Mouse (Mus musculus) liver (tissue): ENCODE measurements around the gene Ccl27a.

Source experiments
- DNase-seq: peaks from one replicate; pipeline ENCODE4 v3.0.0-alpha.2; 2020; ENCODE audit warnings: mixed read lengths

Gene Ccl27a

DNA sequence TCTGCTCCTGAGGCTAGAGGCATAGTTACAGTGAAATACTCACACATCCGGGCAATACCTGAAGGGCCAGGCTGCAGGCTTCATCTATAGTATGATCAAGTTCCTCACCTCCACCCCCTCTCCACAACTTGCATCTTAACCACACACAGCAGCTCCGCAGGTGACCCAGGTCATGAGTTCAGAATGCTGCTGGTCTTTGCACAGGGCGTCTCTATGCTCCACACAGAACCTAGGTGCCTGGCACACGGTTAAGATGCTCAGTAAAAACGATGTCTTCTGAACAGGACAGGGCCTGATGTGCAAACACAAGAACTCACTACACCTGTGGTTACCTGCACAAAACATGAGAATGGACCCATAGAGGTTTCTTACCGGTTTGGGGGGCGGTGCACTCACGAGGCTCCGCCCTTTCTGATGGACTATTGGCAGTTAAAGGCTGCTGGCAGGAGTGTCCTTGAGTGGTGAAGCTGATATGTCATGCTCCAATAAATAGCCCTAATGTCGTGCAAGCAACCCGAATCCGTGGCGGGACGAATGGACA lies 19.2 kb downstream of the Ccl27a start, which contains the start of gene Galt:
Galt (plus strand) TSS at position 432 of the 541 bp plus-strand sequence.
- peak; percentile 74 for DNase-seq

DNA sequence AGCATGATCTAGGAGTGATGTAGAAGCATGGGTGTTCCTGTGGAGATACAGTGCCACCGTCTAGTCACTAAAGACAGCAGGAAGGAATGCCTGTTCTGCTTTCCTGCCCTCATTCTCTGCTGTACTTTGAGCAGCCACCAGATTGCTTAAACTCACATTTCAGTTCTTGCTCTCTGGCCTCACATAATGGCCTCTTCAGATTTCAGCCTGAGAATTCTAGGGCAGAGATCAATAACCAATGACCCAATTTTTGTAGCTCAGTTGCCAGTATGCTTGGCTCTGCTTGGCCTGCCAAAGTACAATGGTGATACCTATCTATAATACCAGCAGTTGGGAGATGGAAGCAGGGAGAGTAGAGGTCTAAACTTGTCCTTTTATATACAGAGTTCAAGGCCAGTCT lies 29.0 kb downstream of the Ccl27a start:
- no peak for DNase-seq

DNA sequence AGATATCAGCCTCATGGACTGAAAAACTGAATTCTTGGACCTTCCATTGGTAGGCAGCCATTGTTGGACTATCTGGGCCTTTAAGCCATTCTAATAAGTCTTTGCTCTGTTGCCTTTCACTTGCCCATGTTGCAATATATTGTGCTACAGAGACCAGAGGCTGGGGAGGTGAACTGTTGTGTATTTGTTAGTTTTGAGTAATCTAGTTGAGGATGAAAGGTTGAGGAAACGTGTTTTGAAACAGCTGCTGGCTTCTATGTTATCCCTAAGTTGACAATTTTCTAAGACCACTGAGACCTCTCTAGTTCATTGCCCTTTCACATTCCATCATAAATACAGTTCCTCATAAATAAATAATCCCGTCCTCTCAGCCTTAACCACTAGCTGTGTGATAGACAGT lies 29.9 kb downstream of the Ccl27a start:
- no peak for DNase-seq

DNA sequence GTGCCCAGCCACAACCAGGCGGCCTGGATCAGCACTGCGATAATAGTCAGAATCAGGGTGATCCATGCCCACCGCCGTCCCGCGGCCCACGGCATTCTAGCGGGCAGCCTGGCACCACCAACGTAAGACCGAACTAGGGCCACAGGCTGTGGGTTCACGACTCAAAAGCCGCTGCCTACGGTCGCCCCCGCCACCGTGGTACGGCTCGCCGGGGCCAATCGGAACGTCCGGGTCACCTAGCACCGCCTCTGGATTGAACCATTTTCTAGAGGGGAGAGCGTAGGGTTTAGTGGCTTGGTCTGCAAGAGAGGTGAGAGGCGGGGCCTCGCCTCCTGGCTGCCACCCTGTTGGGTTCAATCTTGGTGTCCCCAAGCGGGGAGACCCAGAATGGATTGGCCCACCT lies 32.9 kb downstream of the Ccl27a start:
- DNase-seq, result peak; percentile 91

DNA sequence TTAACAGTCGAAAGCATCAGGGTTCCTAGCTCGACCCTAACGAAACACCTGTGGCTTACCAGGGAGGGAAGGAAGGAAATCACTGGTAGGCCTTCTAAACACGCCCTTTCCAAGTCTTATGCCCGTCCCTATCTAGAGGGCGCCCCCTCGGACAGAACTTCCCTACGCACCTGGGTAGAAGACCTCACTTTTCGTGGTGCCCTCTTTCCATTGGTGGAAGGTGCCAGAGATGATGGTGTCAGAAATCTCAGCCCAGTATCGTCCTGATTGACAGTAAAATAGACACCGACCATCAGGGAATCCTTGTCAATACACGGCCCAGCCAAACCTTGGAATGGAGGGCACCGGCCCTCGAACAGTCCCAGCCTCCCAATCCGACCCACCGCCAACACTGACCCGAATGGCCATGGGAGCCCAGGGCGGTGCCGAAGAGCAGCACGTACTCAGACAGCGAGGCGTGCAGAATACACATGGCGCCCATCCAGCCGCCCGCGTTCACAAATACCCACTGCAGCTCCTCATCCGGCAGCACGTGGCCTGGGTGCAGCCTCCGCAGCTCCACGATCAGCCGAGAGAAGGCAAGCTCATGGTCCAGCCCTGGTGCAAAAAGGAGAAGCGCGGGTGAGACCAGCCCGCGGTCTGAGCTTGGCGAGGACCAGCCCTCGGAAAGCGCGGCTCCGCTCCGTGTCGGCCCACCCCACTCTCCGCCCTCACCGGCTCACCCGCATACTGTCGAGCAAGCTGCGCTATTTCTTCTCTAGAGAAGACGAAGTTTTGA lies 33.5 kb downstream of the Ccl27a start:
- DNase-seq, result peak; percentile 32

DNA sequence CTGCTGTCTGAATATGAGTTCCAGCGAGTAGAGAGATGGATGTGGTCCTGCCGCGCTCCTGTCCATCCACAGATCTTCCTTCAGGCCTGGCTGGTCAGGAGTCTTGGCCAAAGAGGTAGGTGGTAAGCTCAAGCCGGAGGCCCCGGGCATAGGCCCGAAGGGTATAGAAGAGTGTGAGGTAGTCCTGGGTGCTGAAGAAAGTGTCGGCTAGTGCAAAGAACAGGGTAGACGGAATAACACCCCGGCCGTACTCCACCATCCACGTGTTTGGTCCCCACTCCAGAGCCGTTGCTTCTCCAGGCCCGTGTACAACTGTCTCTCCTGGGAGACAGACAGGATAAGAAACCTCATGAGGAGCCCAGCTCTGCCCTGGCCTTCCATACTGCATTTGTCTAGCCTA lies 34.8 kb downstream of the Ccl27a start:
- DNase-seq, result no peak

DNA sequence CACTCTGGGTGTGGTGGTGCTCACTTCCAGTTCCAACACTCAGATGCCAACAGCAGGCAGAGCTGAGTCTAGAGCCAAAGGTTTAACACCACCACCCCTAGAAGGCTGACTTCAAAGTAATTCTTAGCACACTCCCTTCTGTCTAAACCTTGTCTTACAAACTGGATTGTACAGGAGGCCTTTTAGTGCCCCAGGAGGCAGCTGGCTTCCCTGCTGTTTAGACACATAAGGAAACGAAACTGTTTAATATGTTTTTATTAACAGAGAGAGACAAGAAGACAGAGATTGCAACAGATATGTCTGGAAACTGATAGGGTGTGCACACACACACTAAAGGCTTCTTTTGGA lies 35.8 kb downstream of the Ccl27a start:
- no peak for DNase-seq

DNA sequence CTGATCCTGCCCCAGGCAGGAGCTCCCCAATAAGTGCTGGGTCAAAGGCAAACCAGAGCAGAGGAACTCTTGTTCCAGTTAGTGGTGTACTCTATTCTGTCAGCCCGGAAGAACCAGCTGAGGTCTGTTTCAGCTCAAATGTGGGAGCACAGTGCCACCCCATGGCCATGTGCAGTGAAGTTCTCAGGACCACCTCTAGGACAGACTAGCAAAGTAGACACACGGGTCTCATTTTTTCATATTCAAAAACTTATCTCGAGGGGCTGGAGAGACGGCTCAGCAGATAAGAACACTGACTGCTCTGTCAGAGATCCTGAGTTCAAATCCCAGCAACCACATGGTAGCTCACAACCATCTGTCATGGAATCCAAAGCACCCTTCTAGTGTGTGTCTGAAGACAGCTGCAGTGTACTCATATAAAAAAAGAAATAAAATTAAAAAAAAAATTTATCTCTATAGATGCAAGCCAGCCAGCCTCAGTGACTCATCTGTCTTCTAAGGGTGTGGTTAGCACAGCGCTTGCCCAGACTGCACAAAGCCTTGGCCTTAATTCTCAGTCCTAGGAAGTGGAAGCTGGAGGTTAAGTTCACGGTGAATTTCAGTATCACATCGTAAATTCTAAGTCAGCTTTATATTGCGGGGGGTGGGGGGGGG lies 36.3 kb downstream of the Ccl27a start:
- peak; percentile 54 for DNase-seq

DNA sequence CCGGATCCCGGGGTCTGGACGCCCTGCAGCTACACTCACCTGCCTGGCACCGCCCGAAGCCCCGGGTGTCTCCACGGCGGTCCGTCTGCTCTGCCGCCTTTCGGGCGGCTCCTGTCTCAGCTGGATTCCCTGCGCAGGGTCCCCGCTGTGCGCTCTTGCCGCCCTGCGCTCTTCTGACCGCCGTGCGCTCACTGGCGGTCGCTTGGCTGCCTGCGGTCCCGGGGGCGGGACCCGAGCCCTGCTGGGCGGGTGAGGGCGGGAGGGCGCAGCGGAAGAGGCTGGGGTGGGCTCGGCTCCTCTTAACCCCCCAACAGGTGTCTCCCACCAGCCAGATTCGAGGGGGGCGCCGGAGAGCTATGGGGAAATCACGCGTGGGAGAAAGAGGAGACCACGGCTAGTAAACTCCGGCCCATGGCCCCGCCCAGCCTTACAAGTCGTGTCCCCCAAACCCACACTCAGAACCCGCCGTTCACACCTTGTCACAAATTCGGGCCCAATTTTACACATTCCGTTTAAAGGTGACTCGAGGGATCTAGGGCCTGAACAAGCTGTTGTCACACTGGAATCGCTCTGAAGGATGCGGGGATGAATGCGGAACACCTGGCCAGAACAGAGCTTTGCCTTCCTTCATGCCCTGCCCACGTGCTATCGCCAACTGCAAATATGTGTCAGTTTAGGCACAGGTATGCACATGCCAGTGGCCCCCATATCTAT lies 42.8 kb downstream of the Ccl27a start, which contains the start of gene Arid3c:
Arid3c (minus strand) TSS at position 91 of the 714 bp plus-strand sequence.
- DNase-seq, result no peak

DNA sequence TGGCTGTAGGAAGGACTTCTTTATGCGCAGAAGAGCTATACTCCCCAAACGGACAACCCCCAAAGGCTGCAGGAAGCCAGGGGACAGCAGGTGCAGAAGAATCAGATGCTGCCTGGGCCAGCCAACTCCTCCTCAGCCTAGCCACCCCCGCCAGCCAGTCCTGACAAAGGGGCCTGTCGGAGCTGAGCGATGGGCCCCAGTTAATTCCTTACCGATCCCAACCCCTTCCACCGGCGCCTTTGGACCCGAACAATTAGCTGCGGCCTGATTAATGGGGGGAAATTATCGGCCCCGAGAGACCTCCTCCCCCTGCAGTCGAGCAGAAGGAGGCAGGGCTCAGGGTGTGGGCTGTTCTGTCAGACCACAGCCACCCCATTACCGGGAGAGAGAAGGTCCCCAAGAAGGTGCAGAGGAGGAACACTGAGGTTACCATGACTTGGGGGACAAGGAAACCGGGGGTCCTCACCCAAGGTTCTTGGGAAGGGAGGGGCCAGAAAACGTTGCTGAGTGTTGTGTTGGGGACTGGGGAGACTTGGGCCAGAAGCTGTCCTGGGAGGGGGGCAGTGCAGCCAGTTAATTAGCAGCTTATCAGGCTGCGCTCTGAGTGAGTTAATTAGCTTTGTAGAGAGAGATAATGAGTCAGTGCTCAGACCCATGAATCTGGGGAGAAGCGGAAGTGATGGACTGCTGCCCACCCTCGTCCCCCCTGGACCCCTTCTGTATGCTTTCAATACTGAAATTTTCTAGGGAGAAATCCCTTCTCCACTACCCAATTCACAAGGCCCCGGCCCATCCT lies 47.0 kb downstream of the Ccl27a start:
- no peak for DNase-seq

DNA sequence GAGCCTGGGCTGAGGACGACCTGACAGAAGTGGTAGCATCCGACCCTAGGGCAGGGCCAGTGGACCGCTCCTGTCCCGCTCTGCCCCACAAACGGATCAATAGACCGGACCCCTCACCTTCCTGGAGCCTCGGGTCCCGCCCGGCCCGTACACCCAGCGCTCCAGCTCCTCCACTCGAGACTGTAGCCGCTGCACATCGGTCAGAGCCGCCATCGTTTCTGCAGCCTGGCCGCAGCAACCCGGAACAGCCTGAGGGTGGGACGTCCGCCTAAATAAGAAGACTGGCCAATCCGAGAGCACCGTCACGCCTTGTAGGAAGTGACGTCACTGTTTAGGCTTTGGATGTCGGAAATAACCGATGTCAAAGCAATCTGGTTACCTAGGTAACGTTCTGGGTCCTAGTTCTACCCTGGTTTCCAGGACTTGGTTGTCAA lies 51.1 kb downstream of the Ccl27a start, which contains the start of gene Dctn3:
Dctn3 (minus strand) TSS at position 253 of the 434 bp plus-strand sequence.
- peak; percentile 86 for DNase-seq
